Comparison of ENCODE assay signal across 9 mouse cellular contexts in the genomic region with DNA sequence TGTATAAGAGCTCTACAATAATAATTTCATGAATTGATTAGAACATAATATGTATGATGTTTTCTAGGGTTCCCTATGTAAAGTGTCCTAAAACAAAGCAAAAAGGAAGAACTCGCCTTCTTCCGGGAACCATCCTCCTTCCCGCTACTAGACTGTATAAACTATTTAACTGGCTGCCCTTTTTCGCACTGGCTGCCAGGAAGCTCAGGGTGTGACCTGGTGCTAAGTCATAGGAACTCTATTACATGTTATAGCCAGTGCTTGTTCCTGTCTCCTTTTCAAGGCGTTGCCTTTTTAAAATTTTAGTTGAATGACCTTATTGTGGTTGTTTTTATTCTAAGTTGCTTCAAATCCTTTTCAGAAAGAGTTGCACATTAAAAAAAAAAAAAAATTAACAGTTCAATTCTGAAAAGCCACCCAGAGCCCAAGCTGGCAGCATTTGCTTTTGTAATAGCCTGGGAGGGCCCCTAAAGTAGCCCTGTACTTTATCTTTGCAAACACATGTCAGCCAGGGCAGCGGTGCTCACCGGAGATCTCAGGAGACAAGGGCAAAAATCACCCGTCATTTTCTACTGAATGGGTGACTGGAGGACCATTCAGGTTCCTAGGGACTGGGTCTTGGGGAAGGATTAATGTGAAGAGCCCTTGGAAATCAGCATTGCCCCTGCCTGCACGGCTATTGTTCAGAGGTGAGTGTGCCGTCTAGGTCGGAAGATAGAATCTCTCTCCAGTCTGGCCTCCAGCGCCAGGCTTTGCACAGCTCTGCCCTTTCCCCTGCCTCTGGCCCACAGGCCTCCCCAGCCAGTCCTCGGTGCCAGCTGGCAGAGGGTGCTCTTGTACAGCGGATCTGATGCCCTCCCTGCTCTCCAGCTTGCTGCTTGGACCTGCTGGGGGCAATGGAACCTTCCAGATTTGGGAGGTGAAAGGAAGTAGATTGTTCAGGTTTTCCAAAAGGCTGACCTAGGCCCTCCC.
A peak's percentile ranks its signal among the peaks of the same experiment; 100 is the strongest.
DNase-seq lines count a peak whose midpoint lies in the region; ATAC-seq and TF ChIP-seq lines count a peak whose summit lies in the region.
"Had no signal": no experiment of that assay in that cellular context is flagged by ENCODE, and none has a peak within 500 bp of the region (broad histone marks: within the 10 kb centered on the region; RNA-seq: fewer than 3 reads in every experiment).

No protein-coding gene starts in this region.

- no peaks in the 10 kb centered on the region for H3K9me3 ChIP-seq in lung, embryonic 15.5 days
- H3K9me3 ChIP-seq in forebrain, postnatal 0 days (ENCODE audit: low read length), result no peaks in the 10 kb centered on the region
- no peaks in the 10 kb centered on the region for H3K9me3 ChIP-seq in midbrain, embryonic 12.5 days
- H3K9me3 ChIP-seq: limb, embryonic 13.5 days had no signal

- no peak for DNase-seq in cerebellum, adult 11-12 months
- no peak for DNase-seq in lung, postnatal 14 days
- peak; percentile 33 for DNase-seq in forebrain, postnatal 0 days
- no peak for DNase-seq in kidney, adult 18-20 months

- peaks cover 7% of the 10 kb centered on the region; the same call in 1 of the 2 replicates for H3K27me3 ChIP-seq in lung, embryonic 15.5 days
- peaks cover 19% of the 10 kb centered on the region for H3K27me3 ChIP-seq in forebrain, postnatal 0 days (ENCODE audit: insufficient read depth, low read length)
- peaks cover 36% of the 10 kb centered on the region for H3K27me3 ChIP-seq in midbrain, embryonic 12.5 days

- peak; percentile 34 for TF ChIP-seq CTCF in forebrain, postnatal 0 days (IDR thresholded peaks at IDR 0.05; ENCODE audit: low read depth)

- no peak overlapping the region for H3K4me2 ChIP-seq in lung, embryonic 15.5 days
- H3K4me2 ChIP-seq in forebrain, postnatal 0 days (ENCODE audit: low read depth), result no peak overlapping the region
- H3K4me2 ChIP-seq in midbrain, embryonic 12.5 days (replicated peaks), result no peak overlapping the region
- H3K4me2 ChIP-seq: limb, embryonic 13.5 days had no signal

- H3K4me1 ChIP-seq in lung, embryonic 15.5 days, result no peaks in the 10 kb centered on the region
- H3K4me1 ChIP-seq in forebrain, postnatal 0 days (ENCODE audit: insufficient read depth), result no peaks in the 10 kb centered on the region
- H3K4me1 ChIP-seq in midbrain, embryonic 12.5 days, result peaks cover 18% of the 10 kb centered on the region

- 0 out of 2 replicates have a peak, but pooled peaks have one; percentile 31 for ATAC-seq in cerebellum, adult (ENCODE audit: insufficient number of reproducible peaks, low FRiP score, low TSS enrichment)
- ATAC-seq in lung, embryonic 15.5 days (ENCODE audit: borderline replicate concordance, extremely low read depth, low FRiP score, low TSS enrichment), result peak; percentile 57; the same call in 1 of the 2 replicates
- peak; percentile 58; the same call in 1 of the 2 replicates for ATAC-seq in forebrain, postnatal 0 days
- ATAC-seq in midbrain, embryonic 12.5 days (ENCODE audit: low FRiP score, low read depth), result peak; percentile 44; the same call in 1 of the 2 replicates
- no peak for ATAC-seq in inflammation-experienced regulatory T-cells, adult 6 months

- H3K9ac ChIP-seq in lung, embryonic 15.5 days, result no peak overlapping the region
- no peak overlapping the region for H3K9ac ChIP-seq in forebrain, postnatal 0 days
- H3K9ac ChIP-seq in midbrain, embryonic 12.5 days (replicated peaks), result no peak overlapping the region
- H3K9ac ChIP-seq: limb, embryonic 13.5 days had no signal

- H3K4me3 ChIP-seq in lung, embryonic 15.5 days, result no peak overlapping the region
- H3K4me3 ChIP-seq in forebrain, postnatal 0 days (ENCODE audit: low read depth, low read length), result no peak overlapping the region
- H3K4me3 ChIP-seq in midbrain, embryonic 12.5 days, result no peak overlapping the region
- H3K4me3 ChIP-seq: limb, embryonic 13.5 days had no signal

- 63% methylated on average over 14 of the region's 14 CpGs for WGBS in lung, embryonic 15.5 days
- 53% methylated on average over 14 of the region's 14 CpGs for WGBS in forebrain, postnatal 0 days
- 47% methylated on average over 14 of the region's 14 CpGs for WGBS in midbrain, embryonic 12.5 days

- H3K36me3 ChIP-seq in lung, embryonic 15.5 days, result no peaks in the 10 kb centered on the region
- H3K36me3 ChIP-seq in forebrain, postnatal 0 days (ENCODE audit: insufficient read depth), result no peaks in the 10 kb centered on the region
- H3K36me3 ChIP-seq in midbrain, embryonic 12.5 days, result no peaks in the 10 kb centered on the region
- H3K36me3 ChIP-seq: limb, embryonic 13.5 days had no signal

- no peak overlapping the region for H3K27ac ChIP-seq in lung, embryonic 15.5 days
- H3K27ac ChIP-seq in forebrain, postnatal 0 days (ENCODE audit: low read depth, low read length), result no peak overlapping the region
- no peak overlapping the region for H3K27ac ChIP-seq in midbrain, embryonic 12.5 days (replicated peaks)
- H3K27ac ChIP-seq: limb, embryonic 13.5 days had no signal
